Mouse (Mus musculus): ENCODE measurements at regions not wholly inside any gene's neighbourhood (a gene's known extent, or its start where the extent isn't known, plus 50 kb on each side); places are given as distances from the start of the nearest gene placed in this dataset.

DNA sequence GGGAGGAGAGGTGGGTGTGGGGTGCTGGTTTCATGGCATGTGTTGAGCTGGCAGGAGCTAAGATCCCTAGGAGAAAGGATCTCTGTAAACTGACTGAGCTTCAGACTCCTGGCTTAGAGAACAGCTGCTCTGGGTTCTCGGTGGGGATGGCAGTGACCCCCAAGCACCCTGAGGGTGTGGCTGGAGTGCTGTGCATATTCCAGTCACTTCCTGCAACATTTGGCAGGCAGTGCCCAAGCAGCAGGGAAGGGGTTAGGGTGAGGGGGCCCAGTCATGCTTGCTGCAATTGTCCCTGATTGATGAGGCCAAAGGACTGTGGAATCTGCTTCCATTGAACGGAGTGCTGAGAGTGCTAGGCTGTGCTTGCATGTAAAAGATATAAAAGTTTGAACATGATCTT lies 807.4 kb upstream of the Pou3f3 start:
- TF ChIP-seq MYOG (IDR thresholded peaks at IDR 0.05; ENCODE audit: control insufficient read depth in 1 of 3, insufficient read depth in 1 of 3, insufficient read length in 2 of 3, low read depth in 2 of 3) (no peak), TCF12 (IDR thresholded peaks at IDR 0.05; ENCODE audit: insufficient read depth, poor library complexity, severe bottlenecking) (no peak), POLR2A (IDR thresholded peaks at IDR 0.05; ENCODE audit: insufficient read length, low read depth) (no peak), E2F4 (IDR thresholded peaks at IDR 0.05; ENCODE audit: insufficient read depth) (no peak), USF1 (IDR thresholded peaks at IDR 0.05; ENCODE audit: low read depth) (no peak), TCF3 (IDR thresholded peaks at IDR 0.05; ENCODE audit: insufficient read length, low read depth) (no peak), MAX (IDR thresholded peaks at IDR 0.05; ENCODE audit: low read depth) (no peak)
